Mouse (Mus musculus) testis, adult 2 months (tissue): Measurements from ENCODE around the gene Usp10.

Experiments
- CTCF ChIP-seq: fragments of 200-500 bp; IDR thresholded peaks from 2 replicates; pipeline ENCODE4 v1.5.1; 2012; ENCODE audit warnings: low read depth, mild to moderate bottlenecking, inconsistent platforms, low read length, moderate library complexity; ENCODE audit not compliant: control insufficient read depth, insufficient read depth, insufficient replicate concordance
- POLR2A ChIP-seq: fragments of 200-500 bp; IDR thresholded peaks from 2 replicates; pipeline ENCODE4 v1.6.1; 2012; ENCODE audit warnings: low read depth, mild to moderate bottlenecking, inconsistent platforms, low read length, moderate library complexity; ENCODE audit not compliant: control insufficient read depth

DNA sequence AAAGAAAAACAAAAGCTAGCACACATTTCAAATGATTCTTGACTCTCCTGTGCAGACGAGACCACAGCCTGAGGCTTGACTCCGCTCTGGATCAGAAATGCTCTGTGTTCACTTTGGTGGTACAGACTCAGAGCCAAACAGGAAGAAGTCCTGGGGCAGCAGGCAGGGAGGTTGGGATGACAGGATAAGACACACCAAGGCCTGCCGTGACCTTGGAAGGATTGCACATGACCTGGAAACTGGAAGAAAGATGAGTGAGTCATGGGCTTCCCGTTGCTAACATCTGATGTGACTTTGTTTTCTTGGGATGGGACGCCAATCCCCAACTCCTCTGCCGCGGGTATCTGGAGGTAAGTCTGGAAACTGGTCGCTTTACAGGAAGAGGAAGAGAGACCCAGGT is 8.2 kb upstream of the Usp10 start:
- TF ChIP-seq CTCF (no peak), POLR2A (no peak)
